Mouse (Mus musculus) liver, postnatal 0 days (tissue): Measurements from ENCODE around the gene Med22. TPM values are rescaled to one million over a fixed set of nuclear protein-coding genes. Genes with fewer than 3 reads are reported as not detected.
"Not testable (repeated sequence)": the region's sequence is repeated elsewhere in the genome, so short reads cannot be mapped to it uniquely, and the experiment has no call there.

Experiments
- ATAC-seq: fragments of 200-750 bp; cut with Nextera tagmentation; 2 replicates; pipeline ENCODE4 v1.8.0; 2017; ENCODE audit warnings: mild to moderate bottlenecking, moderate library complexity
- DNase-seq: peaks from one replicate; pipeline ENCODE4 v3.0.0-alpha.2; 2016
- H3K27ac ChIP-seq: fragments of 300-500 bp; sonication (generic); 2 replicates; pipeline ENCODE4 v1.5.1; 2014; ENCODE audit warnings: antibody characterized with exemption, moderate library complexity, mild to moderate bottlenecking, low read depth
- H3K27me3 ChIP-seq: fragments of 300-500 bp; sonication (generic); 2 replicates; pipeline ENCODE4 v1.6.1; 2014; ENCODE audit warnings: low read length, control low read depth, mixed read lengths; ENCODE audit not compliant: insufficient read depth
- H3K36me3 ChIP-seq: fragments of 300-500 bp; sonication (generic); replicated peaks from 2 replicates; pipeline ENCODE4 v1.6.1; 2014; ENCODE audit warnings: mild to moderate bottlenecking, control low read depth, low read length, moderate library complexity, mixed read lengths; ENCODE audit not compliant: insufficient read depth
- H3K4me1 ChIP-seq: fragments of 300-500 bp; sonication (generic); 2 replicates; pipeline ENCODE4 v1.6.1; 2014; ENCODE audit warnings: antibody characterized with exemption, mild to moderate bottlenecking, control low read depth; ENCODE audit not compliant: insufficient read depth
- H3K4me2 ChIP-seq: fragments of 300-500 bp; sonication (generic); 2 replicates; pipeline ENCODE4 v1.6.1; 2014; ENCODE audit warnings: low read depth, mild to moderate bottlenecking, low read length, moderate library complexity, mixed read lengths
- H3K4me3 ChIP-seq: fragments of 300-500 bp; sonication (generic); 2 replicates; pipeline ENCODE4 v1.5.1; 2014; ENCODE audit warnings: low read depth, low read length
- H3K9ac ChIP-seq: fragments of 300-500 bp; sonication (generic); replicated peaks from 2 replicates; pipeline ENCODE4 v1.6.1; 2014; ENCODE audit warnings: mild to moderate bottlenecking, moderate library complexity
- H3K9me3 ChIP-seq: fragments of 300-500 bp; sonication (generic); 2 replicates; pipeline ENCODE4 v1.6.1; 2016; ENCODE audit warnings: mild to moderate bottlenecking, control low read depth, low read length, mixed read lengths
- CTCF ChIP-seq: sonication (generic); IDR thresholded peaks from 2 replicates; pipeline ENCODE4 v1.5.1; 2016; ENCODE audit warnings: antibody characterized with exemption, low read depth
- EP300 ChIP-seq: IDR thresholded peaks from 2 replicates; pipeline ENCODE4 v1.6.1; 2016; ENCODE audit warnings: antibody characterized with exemption, low read depth, mild to moderate bottlenecking
- WGBS: fragments of 180-500 bp; shearing (Covaris S2); extraction: QIAGEN DNeasy Blood & Tissue Kit; methylation state at CpG from one replicate; pipeline ENCODE4 v1.1.7; 2014; ENCODE audit not compliant: insufficient replicate concordance; 5-methylcytosine and 5-hydroxymethylcytosine counted together
- polyA plus RNA-seq: library from polyadenylated mRNA; unstranded; fragments of >200 nt; fragmentation: Nextera tagmentation; extraction: Ambion mirVana; gene quantifications from 2 replicates; pipeline ENCODE4 v1.2.1, GENCODE M21; 2015

The Med22 gene
- polyA plus RNA-seq, 1 experiment from 2014 or later = 13.2 TPM

GRCm38 (mm10) chr2:26895898-26896297 lies 14.6 kb downstream of the Med22 start:
- H3K36me3 ChIP-seq = peaks cover 59% of the 10 kb centered on the region
- WGBS = 80% methylated on average over 4 of the region's 4 CpGs

GRCm38 (mm10) chr2:26886170-26886569 lies 24.3 kb downstream of the Med22 start:
- peak; percentile 5 for DNase-seq
- H3K4me3 ChIP-seq, H3K9ac ChIP-seq, H3K9me3 ChIP-seq, H3K27ac ChIP-seq, H3K27me3 ChIP-seq, H3K4me1 ChIP-seq, ATAC-seq, H3K4me2 ChIP-seq: not testable (repeated sequence)
- peaks cover 14% of the 10 kb centered on the region for H3K36me3 ChIP-seq
- WGBS = 76% methylated on average over 4 of the region's 4 CpGs

More at GRCm38 (mm10) chr2:26895898-26896297, 14.6 kb downstream of the Med22 start:
- H3K27me3 ChIP-seq = no peaks in the 10 kb centered on the region
- H3K9ac ChIP-seq = no peak overlapping the region
- H3K4me1 ChIP-seq = 0 out of 2 replicates have a peak, but pooled peaks cover 2% of the 10 kb centered on the region
- DNase-seq = no peak
- no peaks in the 10 kb centered on the region for H3K9me3 ChIP-seq
- H3K4me2 ChIP-seq = no peak overlapping the region
- H3K27ac ChIP-seq = no peak overlapping the region
- no peak overlapping the region for H3K4me3 ChIP-seq
- TF ChIP-seq EP300 = no peak
- TF ChIP-seq CTCF = no peak
- no peak for ATAC-seq

GRCm38 (mm10) chr2:26885541-26885940 lies 24.9 kb downstream of the Med22 start:
- H3K4me3 ChIP-seq, H3K27ac ChIP-seq, DNase-seq, H3K27me3 ChIP-seq, ATAC-seq, H3K9me3 ChIP-seq, H3K4me2 ChIP-seq, H3K9ac ChIP-seq, H3K4me1 ChIP-seq: not testable (repeated sequence)
- H3K36me3 ChIP-seq = peaks cover 12% of the 10 kb centered on the region
- 92% methylated on average over 2 of the region's 2 CpGs for WGBS

- no peak overlapping the region for H3K27ac ChIP-seq
- H3K9me3 ChIP-seq = 0 out of 2 replicates have a peak, but pooled peaks cover 2% of the 10 kb centered on the region
- H3K27me3 ChIP-seq = no peaks in the 10 kb centered on the region
- H3K4me1 ChIP-seq = no peaks in the 10 kb centered on the region
- DNase-seq (no peak), ATAC-seq (no peak)
- no peak overlapping the region for H3K9ac ChIP-seq
- no peak overlapping the region for H3K4me2 ChIP-seq
- TF ChIP-seq EP300 (no peak), CTCF (no peak)
- no peak overlapping the region for H3K4me3 ChIP-seq
- no peaks in the 10 kb centered on the region for H3K36me3 ChIP-seq
Observed at GRCm38 (mm10) chr2:26878571-26878970, 31.9 kb downstream of the Med22 start.

DNA sequence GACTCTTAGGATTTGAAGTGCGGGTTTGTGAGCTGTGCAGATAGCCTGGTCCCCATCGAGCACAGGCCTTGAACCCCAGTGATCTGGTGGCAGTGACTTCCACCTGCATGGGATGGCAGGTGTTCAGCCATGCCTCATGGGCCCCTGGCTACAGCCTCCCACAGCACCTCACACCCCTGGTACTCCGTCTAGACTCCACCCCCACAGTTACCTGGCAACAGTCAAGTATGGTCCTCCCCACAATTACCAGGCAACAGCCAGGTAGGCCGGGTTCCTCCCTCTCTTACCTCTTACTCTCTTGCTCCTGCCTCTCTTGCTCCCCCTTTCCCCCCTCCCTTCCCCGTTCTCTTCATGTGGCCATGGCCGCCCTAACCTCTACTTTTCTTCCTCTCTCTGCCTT lies 39.8 kb downstream of the Med22 start:
- TF ChIP-seq EP300 (no peak), CTCF (no peak)
- 47% methylated on average over 6 of the region's 6 CpGs for WGBS
- Histone ChIP-seq H3K4me2 (no peak overlapping the region), H3K27me3 (no peaks in the 10 kb centered on the region), H3K36me3 (no peaks in the 10 kb centered on the region), H3K4me1 (no peaks in the 10 kb centered on the region), H3K4me3 (no peak overlapping the region), H3K9me3 (no peaks in the 10 kb centered on the region), H3K27ac (no peak overlapping the region), H3K9ac (no peak overlapping the region)
- no peak for ATAC-seq
- no peak for DNase-seq

DNA sequence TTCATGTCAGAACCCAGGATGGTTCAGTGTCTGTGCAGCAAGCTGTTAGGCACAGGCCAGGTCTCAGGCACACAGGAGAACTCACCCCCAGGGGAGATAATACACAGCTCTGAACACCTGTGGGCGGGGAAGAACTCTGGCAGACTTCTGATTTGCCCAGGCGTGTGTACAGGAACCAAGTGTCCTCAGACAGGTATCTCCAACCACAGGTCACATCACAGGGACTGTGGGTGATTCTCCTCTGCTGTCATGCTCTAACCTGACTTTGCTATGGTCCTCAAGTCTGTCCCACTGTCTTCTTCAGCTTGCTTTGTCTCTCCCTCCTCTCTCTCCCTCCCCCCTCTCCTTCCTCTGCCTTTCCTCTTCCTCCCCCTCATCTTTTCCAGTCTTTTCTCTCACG lies 45.6 kb downstream of the Med22 start, which contains the start of gene Abo:
Gene Abo, minus strand, starts transcription at position 101 of the 400 bp plus-strand sequence.
- TF ChIP-seq CTCF = no peak
- TF ChIP-seq EP300 = no peak
- Histone ChIP-seq H3K4me1 (no peaks in the 10 kb centered on the region), H3K27me3 (0 out of 2 replicates have a peak, but pooled peaks cover 4% of the 10 kb centered on the region), H3K9me3 (no peaks in the 10 kb centered on the region), H3K4me3 (no peak within 1 kb of the TSS), H3K4me2 (no peak within 1 kb of the TSS), H3K9ac (no peak within 1 kb of the TSS), H3K27ac (no peak within 1 kb of the TSS), H3K36me3 (no peaks in the 10 kb centered on the region)
- no peak for ATAC-seq
- WGBS = 52% methylated on average over 3 of the region's 3 CpGs
- no peak for DNase-seq

- no peaks in the 10 kb centered on the region for H3K9me3 ChIP-seq
- H3K4me3 ChIP-seq = no peak overlapping the region
- 40% methylated on average over 3 of the region's 3 CpGs for WGBS
- TF ChIP-seq CTCF = no peak
- no peak for TF ChIP-seq EP300
- ATAC-seq (no peak), DNase-seq (no peak)
- no peaks in the 10 kb centered on the region for H3K36me3 ChIP-seq
- H3K4me1 ChIP-seq = no peaks in the 10 kb centered on the region
- no peak overlapping the region for H3K27ac ChIP-seq
- H3K27me3 ChIP-seq = 0 out of 2 replicates have a peak, but pooled peaks cover 4% of the 10 kb centered on the region
- no peak overlapping the region for H3K4me2 ChIP-seq
- no peak overlapping the region for H3K9ac ChIP-seq
Observed at GRCm38 (mm10) chr2:26862856-26863255, 47.6 kb downstream of the Med22 start.

Other genes with a start within 250 kb of the Med22 start
- 0.14 TPM in 1 of 2 replicates, not detected in the other for gene Lcn4, start 239.4 kb downstream of the Med22 start, polyA plus RNA-seq
- not detected in 2 replicates for gene Abo, start 45.7 kb downstream of the Med22 start, polyA plus RNA-seq
- 7.5 and 8.4 TPM in 2 replicates for gene Surf6, start 7.8 kb downstream of the Med22 start, polyA plus RNA-seq
- gene Rpl7a, start 87 bp upstream of the Med22 start, polyA plus RNA-seq = 341 and 347 TPM in 2 replicates
- gene Surf2, start 5.7 kb upstream of the Med22 start, polyA plus RNA-seq = 14.6 and 15.3 TPM in 2 replicates
- gene Surf1, start 5.9 kb upstream of the Med22 start, polyA plus RNA-seq = 29.8 and 30.1 TPM in 2 replicates
- 105 and 112 TPM in 2 replicates for gene Surf4, start 23.3 kb upstream of the Med22 start, polyA plus RNA-seq
- gene Stkld1, start 23.4 kb upstream of the Med22 start, polyA plus RNA-seq = 0.06 TPM in 1 of 2 replicates, not detected in the other
- gene Rexo4, start 53.7 kb upstream of the Med22 start, polyA plus RNA-seq = 13.7 and 14.2 TPM in 2 replicates
- 1.7 and 1.9 TPM in 2 replicates for gene Adamts13, start 62.7 kb upstream of the Med22 start, polyA plus RNA-seq
- gene Cacfd1, start 99.2 kb upstream of the Med22 start, polyA plus RNA-seq = 21.1 and 23.5 TPM in 2 replicates
- gene Slc2a6, start 117.3 kb upstream of the Med22 start, polyA plus RNA-seq = 0.31 and 0.47 TPM in 2 replicates
- 0.49 TPM in 1 of 2 replicates, not detected in the other for gene Mymk, start 161.5 kb upstream of the Med22 start, polyA plus RNA-seq
- gene Adamtsl2, start 168.7 kb upstream of the Med22 start, polyA plus RNA-seq = 1.1 and 1.2 TPM in 2 replicates
- gene Fam163b, start 231.8 kb upstream of the Med22 start, polyA plus RNA-seq = not detected in 2 replicates